Mouse (Mus musculus) cerebellum, adult 2 months (tissue): ENCODE measurements around the gene Rapgef2. TPM values are rescaled to one million over a fixed set of nuclear protein-coding genes. Genes with fewer than 3 reads are reported as not detected.
"Not testable (repeated sequence)": the region's sequence is repeated elsewhere in the genome, so short reads cannot be mapped to it uniquely, and the experiment has no call there.

ENCODE experiments used
- DNase-seq, 2 experiments: peaks; one replicate each; pipeline ENCODE4 v3.0.0; 2021
- H3K27ac ChIP-seq: fragments of 200-500 bp; 2 replicates; pipeline ENCODE4 v1.5.1; 2012; ENCODE audit warnings: low read length, control low read depth, inconsistent platforms; ENCODE audit not compliant: insufficient read depth
- H3K27me3 ChIP-seq: fragments of 200-500 bp; 2 replicates; pipeline ENCODE4 v1.6.1; 2012; ENCODE audit warnings: inconsistent platforms, mild to moderate bottlenecking, low read length, moderate library complexity; ENCODE audit not compliant: control insufficient read depth, insufficient read depth
- H3K4me1 ChIP-seq: fragments of 200-500 bp; 2 replicates; pipeline ENCODE4 v1.6.1; 2011; ENCODE audit warnings: low read length; ENCODE audit not compliant: control insufficient read depth, insufficient read depth
- H3K4me3 ChIP-seq: fragments of 200-500 bp; replicated peaks from 2 replicates; pipeline ENCODE3; 2011; ENCODE audit warnings: mild to moderate bottlenecking, low read depth, low read length, control low read depth; ENCODE audit not compliant: insufficient read depth
- CTCF ChIP-seq: fragments of 200-500 bp; IDR thresholded peaks from 2 replicates; pipeline ENCODE4 v1.5.1; 2011; ENCODE audit warnings: low read depth, mild to moderate bottlenecking, control low read depth, low read length, moderate library complexity, borderline replicate concordance; ENCODE audit not compliant: insufficient read depth
- POLR2A ChIP-seq: fragments of 200-500 bp; IDR thresholded peaks from 2 replicates; pipeline ENCODE4 v1.6.1; 2011; ENCODE audit warnings: low read length, control low read depth, borderline replicate concordance; ENCODE audit not compliant: insufficient read depth
- WGBS: fragments of 180-500 bp; shearing (Covaris S2); methylation state at CpG from one replicate; pipeline ENCODE4 v1.1.7; 2018; 5-methylcytosine and 5-hydroxymethylcytosine counted together
- polyA plus RNA-seq: library from polyadenylated mRNA; depleted of rRNA; stranded (reverse); fragments of >200 nt; gene quantifications from 2 replicates; pipeline ENCODE4 v1.2.3, GENCODE M21; 2012

The Rapgef2 gene
- polyA plus RNA-seq, 1 experiment: 30.5 TPM

DNA sequence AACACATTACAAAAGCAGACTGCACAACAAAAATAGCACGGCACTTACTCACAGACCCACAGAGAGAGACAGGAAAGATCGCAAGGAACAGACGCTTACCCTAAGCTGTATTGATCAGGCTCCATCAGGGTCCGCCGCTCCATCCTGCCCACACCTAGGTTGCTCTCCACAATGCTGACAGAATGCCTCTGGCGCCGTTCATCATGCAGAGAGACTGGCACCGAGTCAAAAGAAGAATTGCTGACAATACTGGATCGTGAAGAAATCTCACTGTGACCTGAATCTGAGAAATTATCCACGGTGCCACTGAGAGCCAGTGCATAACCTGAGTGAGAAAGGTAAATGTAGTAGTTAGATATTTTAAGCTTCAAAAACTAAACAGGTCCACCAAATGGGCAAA, 216.4 kb downstream of the Rapgef2 start:
- H3K4me1 ChIP-seq: peaks cover 9% of the 10 kb centered on the region; the same call in 1 of the 2 replicates
- peak; percentile 64 to 79 for DNase-seq
- WGBS: 22% methylated on average over 10 of the region's 10 CpGs
- TF ChIP-seq POLR2A: no peak
- no peak for TF ChIP-seq CTCF
- no peaks in the 10 kb centered on the region for H3K27me3 ChIP-seq
- no peak overlapping the region; the same call in 1 of the 2 replicates for H3K27ac ChIP-seq
- H3K4me3 ChIP-seq: no peak overlapping the region

DNA sequence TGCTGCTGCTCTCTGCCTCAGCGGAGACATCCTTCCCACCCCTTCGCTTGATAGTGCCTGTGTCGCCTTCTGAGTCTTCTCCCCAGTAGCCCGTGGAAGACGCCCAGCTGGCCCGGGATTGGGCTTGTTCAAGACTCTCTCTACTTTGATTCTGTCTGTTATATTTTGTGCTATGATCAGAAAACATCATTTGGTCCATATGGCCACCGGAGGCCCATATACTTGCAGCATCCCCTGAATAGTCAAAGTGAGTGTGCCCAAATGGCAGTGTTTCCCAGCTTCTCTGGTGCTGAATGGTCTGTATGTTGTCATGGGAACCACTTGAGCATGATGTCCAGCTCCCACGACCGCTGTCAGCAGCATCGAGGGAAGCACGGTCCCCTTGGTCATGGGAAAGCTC, 217.3 kb downstream of the Rapgef2 start:
- WGBS: 66% methylated on average over 11 of the region's 11 CpGs
- 0 out of 2 replicates have a peak overlapping the region, but pooled peaks have one; percentile 18 for H3K27ac ChIP-seq
- no peak for TF ChIP-seq CTCF
- TF ChIP-seq POLR2A: no peak

DNA sequence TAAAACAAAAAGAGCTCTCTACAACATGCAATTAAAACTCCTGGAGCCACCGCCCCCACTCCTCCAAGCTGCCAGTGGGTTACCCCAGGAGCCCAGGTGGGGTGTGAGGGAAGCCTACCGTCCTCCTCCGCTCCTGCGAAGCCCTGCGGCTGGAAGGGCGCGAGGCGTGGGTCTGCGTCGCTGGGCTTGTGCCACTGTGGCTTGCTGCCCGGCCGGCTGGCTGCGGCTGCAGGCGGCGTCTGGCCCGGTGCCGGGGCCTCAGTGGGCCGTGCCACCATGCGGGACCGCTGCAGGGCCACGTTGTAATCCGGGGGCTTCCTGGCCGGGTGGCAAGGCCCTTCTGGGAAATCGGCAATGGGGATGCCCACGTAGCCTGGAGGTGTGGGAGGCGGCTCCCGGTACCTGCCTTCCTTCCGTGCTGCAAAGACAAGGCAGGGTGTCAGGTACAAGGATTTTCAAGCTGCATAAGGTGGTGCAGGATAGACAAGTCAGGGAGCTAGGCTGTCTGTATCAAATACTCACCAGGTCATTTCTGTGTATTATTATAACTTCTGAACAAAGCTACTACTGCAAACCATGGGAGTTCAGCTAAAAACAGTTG, 219.8 kb downstream of the Rapgef2 start:
- H3K4me3 ChIP-seq: peak overlapping the region; percentile 15
- DNase-seq: peak; percentile 50 to 53
- H3K27me3 ChIP-seq: no peaks in the 10 kb centered on the region
- H3K27ac ChIP-seq: no peak overlapping the region
- H3K4me1 ChIP-seq: peaks cover 9% of the 10 kb centered on the region; the same call in 1 of the 2 replicates
- WGBS: 68% methylated on average over 28 of the region's 28 CpGs
- TF ChIP-seq CTCF: no peak
- TF ChIP-seq POLR2A: no peak

More for the DNA sequence above, 217.3 kb downstream of the Rapgef2 start:
- Histone ChIP-seq H3K4me3 (no peak overlapping the region), H3K4me1 (peaks cover 9% of the 10 kb centered on the region; the same call in 1 of the 2 replicates), H3K27me3 (no peaks in the 10 kb centered on the region)
- no peak for DNase-seq

DNA sequence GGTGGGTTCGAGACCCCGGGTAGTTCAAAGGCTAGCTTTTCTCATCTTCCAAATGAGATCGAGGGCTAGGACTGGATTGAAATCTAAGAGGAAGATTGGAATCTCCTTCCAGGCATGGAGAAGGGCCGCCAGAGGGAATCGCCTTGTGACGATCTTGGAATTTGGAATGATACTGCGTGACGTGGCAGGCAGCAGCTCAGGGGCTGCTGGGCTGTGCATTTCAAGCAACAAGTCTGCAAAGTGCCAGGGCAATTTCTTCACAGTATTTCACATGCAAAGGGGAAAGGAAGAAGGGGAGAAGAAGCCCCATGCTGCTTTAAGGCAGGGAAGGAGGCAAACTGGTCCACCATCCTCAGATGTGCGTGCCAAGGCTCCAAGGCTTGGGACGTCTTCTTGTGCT, 222.2 kb downstream of the Rapgef2 start:
- no peaks in the 10 kb centered on the region for H3K27me3 ChIP-seq
- no peak overlapping the region for H3K4me3 ChIP-seq
- H3K27ac ChIP-seq: no peak overlapping the region
- WGBS: 88% methylated on average over 10 of the region's 10 CpGs
- DNase-seq: no peak
- no peaks in the 10 kb centered on the region for H3K4me1 ChIP-seq
- no peak for TF ChIP-seq CTCF
- no peak for TF ChIP-seq POLR2A

DNA sequence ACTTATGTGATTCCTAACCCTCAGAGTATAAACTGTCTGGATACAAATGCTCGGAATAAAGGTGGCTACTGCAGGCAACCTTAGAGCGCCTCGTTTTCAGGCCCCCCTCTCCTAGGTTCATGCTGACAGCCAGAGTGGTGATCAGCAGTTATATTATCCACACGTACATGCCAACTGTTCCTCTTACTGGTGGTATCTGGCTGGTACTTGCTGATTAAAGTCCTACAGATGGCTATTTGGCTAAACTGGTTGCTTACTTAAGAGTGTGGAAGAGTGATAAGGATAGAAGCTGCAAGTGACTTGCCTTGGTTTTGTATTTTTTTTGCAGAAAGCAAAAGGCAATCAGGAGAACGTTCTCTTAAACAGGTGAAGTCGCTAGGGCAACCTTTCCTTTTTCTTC, 224.9 kb downstream of the Rapgef2 start:
- H3K4me3 ChIP-seq: no peak overlapping the region
- WGBS: 73% methylated on average over 6 of the region's 6 CpGs
- DNase-seq: no peak
- no peaks in the 10 kb centered on the region for H3K4me1 ChIP-seq
- H3K27ac ChIP-seq: no peak overlapping the region
- no peaks in the 10 kb centered on the region for H3K27me3 ChIP-seq
- TF ChIP-seq CTCF (no peak), POLR2A (no peak)

DNA sequence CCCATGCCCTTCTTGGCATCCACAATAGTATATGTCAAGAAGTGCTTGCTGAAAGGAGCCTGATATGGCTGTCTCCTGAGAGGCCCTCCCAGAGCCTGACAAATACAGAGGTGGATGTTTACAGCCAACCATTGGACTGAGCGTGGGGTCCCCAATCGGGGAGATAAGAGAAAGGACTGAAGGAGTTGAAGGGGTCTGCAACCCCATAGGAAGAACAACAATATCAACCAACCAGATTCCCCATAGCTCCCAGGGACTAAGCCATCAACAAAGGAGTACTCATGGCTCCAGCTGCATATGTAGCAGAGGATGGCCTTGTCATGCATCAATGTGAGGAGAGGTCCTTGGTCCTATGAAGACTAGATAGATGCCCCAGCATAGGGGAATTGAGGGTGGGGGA, 227.8 kb downstream of the Rapgef2 start:
- DNase-seq: not testable (repeated sequence)
- WGBS: 98% methylated on average over 2 of the region's 2 CpGs

DNA sequence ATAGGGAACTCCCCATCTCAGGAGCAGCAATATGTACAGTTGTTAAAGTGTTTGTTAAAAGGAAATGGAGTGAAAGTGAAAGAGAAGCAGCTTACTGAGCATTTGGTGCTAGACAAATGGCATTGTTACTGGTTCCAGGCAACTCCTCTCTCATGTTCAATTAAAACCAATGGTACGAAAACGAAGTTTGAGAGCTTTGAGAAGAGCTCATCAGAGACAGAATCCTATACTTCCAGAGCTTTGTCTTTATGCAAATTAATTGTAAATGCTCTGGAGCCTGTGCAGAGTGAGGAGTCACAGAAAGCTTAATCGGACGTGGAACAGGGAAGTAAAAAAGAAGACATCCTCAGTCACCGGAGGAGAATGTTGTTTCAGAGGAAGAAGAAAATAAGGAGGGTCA, 241.1 kb downstream of the Rapgef2 start:
- 79% methylated on average over 5 of the region's 5 CpGs for WGBS
- no peak overlapping the region for H3K4me3 ChIP-seq
- H3K4me1 ChIP-seq: no peaks in the 10 kb centered on the region
- no peak for DNase-seq
- no peak overlapping the region for H3K27ac ChIP-seq
- H3K27me3 ChIP-seq: no peaks in the 10 kb centered on the region
- TF ChIP-seq CTCF (no peak), POLR2A (no peak)

More for the DNA sequence above, 227.8 kb downstream of the Rapgef2 start:
- not testable (repeated sequence) for H3K27ac ChIP-seq, H3K4me3 ChIP-seq, H3K27me3 ChIP-seq, H3K4me1 ChIP-seq

DNA sequence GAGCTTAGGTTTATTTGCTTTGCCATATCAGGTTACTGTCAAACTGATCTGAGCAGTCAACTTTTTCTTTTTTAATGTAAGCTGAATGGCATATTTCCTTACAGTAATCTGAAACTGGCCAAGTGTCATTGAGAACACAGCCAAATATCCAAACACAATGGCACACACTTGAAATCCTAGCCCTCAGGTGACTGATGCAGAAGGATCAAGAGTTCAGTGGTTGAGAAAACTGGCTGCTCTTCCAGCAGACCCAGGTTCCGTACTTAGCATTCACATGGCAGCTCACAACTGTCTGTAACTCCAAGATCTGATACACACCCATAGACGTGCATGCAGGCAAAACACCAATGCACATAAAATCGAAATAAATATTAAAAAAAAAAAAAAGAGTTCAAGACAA, 243.3 kb downstream of the Rapgef2 start:
- TF ChIP-seq CTCF (no peak), POLR2A (no peak)
- WGBS: 82% methylated on average over 3 of the region's 3 CpGs
- Histone ChIP-seq H3K4me1 (no peaks in the 10 kb centered on the region), H3K27me3 (no peaks in the 10 kb centered on the region), H3K4me3 (no peak overlapping the region), H3K27ac (no peak overlapping the region)
- DNase-seq: no peak
